Mouse (Mus musculus) C2C12 (cell line): ENCODE results near the gene Plekha6.

Experiments used
- CTCF ChIP-seq: IDR thresholded peaks from one replicate; pipeline ENCODE4 v1.5.1; 2011; ENCODE audit not compliant: control insufficient read depth, insufficient read depth, insufficient read length
- MAX ChIP-seq: IDR thresholded peaks from one replicate; pipeline ENCODE4 v1.6.1; 2011; ENCODE audit warnings: mild to moderate bottlenecking, control low read depth
- MYOD1 ChIP-seq: IDR thresholded peaks from one replicate; pipeline ENCODE4 v1.6.1; 2011; ENCODE audit warnings: low read depth; ENCODE audit not compliant: control insufficient read depth, insufficient read length

- TF ChIP-seq CTCF = no peak
- no peak for TF ChIP-seq MAX
- TF ChIP-seq MYOD1 = no peak
Measured at GRCm38 (mm10) chr1:133296376-133296775, 132.4 kb downstream of the Plekha6 start.
